Mouse (Mus musculus) stomach, postnatal 0 days (tissue): Measurements from ENCODE around the gene Cog3. TPM values are rescaled to one million over a fixed set of nuclear protein-coding genes. Genes with fewer than 3 reads are reported as not detected.
A peak's percentile ranks its signal among the peaks of the same experiment; 100 is the strongest.

ENCODE experiments used
- ATAC-seq: fragments of 200-750 bp; cut with Nextera tagmentation; 2 replicates; pipeline ENCODE4 v1.8.0; 2017; ENCODE audit not compliant: low FRiP score, low TSS enrichment
- DNase-seq: peaks from one replicate; pipeline ENCODE4 v3.0.0-alpha.2; 2016; ENCODE audit warnings: low spot score
- H3K27ac ChIP-seq: fragments of 300-500 bp; sonication (generic); replicated peaks from 2 replicates; pipeline ENCODE4 v1.5.1; 2014; ENCODE audit warnings: mild to moderate bottlenecking, control low read depth
- H3K27me3 ChIP-seq: fragments of 300-500 bp; sonication (generic); 2 replicates; pipeline ENCODE4 v1.6.1; 2014; ENCODE audit warnings: low read length; ENCODE audit not compliant: control insufficient read depth, insufficient read depth
- H3K36me3 ChIP-seq: fragments of 300-500 bp; sonication (generic); 2 replicates; pipeline ENCODE4 v1.6.1; 2014; ENCODE audit warnings: low read length, mixed read lengths; ENCODE audit not compliant: control insufficient read depth, insufficient read depth
- H3K4me1 ChIP-seq: fragments of 300-500 bp; sonication (generic); replicated peaks from 2 replicates; pipeline ENCODE4 v1.6.1; 2014; ENCODE audit warnings: antibody characterized with exemption; ENCODE audit not compliant: control insufficient read depth, insufficient read depth
- H3K4me2 ChIP-seq: fragments of 300-500 bp; sonication (generic); replicated peaks from 2 replicates; pipeline ENCODE4 v1.6.1; 2014; ENCODE audit warnings: low read depth, mild to moderate bottlenecking, control low read depth, moderate library complexity
- H3K4me3 ChIP-seq: fragments of 300-500 bp; sonication (generic); 2 replicates; pipeline ENCODE4 v1.5.1; 2014; ENCODE audit warnings: low read depth, low read length, control low read depth
- H3K9ac ChIP-seq: fragments of 300-500 bp; sonication (generic); 2 replicates; pipeline ENCODE4 v1.6.1; 2014; ENCODE audit warnings: mild to moderate bottlenecking, low read length, control low read depth, mixed read lengths
- H3K9me3 ChIP-seq: fragments of 300-500 bp; sonication (generic); 2 replicates; pipeline ENCODE4 v1.6.1; 2016; ENCODE audit warnings: low read length; ENCODE audit not compliant: control insufficient read depth
- CTCF ChIP-seq: IDR thresholded peaks from 2 replicates; pipeline ENCODE4 v1.5.1; 2016; ENCODE audit warnings: antibody characterized with exemption, low read depth, mild to moderate bottlenecking, moderate library complexity
- EP300 ChIP-seq: optimal IDR thresholded peaks from 2 replicates; pipeline ENCODE3; 2016; ENCODE audit warnings: antibody characterized with exemption
- WGBS: fragments of 180-500 bp; shearing (Covaris S2); extraction: QIAGEN DNeasy Blood & Tissue Kit; methylation state at CpG from one replicate; pipeline ENCODE4 v1.1.7; 2014; 5-methylcytosine and 5-hydroxymethylcytosine counted together
- polyA plus RNA-seq: library from polyadenylated mRNA; unstranded; fragments of >200 nt; fragmentation: Nextera tagmentation; extraction: Ambion mirVana; gene quantifications from 2 replicates; pipeline ENCODE4 v1.2.1, GENCODE M21; 2015

The Cog3 gene
- polyA plus RNA-seq, 1 experiment from 2014 or later: 11.4 TPM

GRCm38 (mm10) chr14:75732631-75733030 is 21.7 kb downstream of the Cog3 start:
- TF ChIP-seq CTCF (no peak), EP300 (no peak)
- H3K27ac ChIP-seq: no peak overlapping the region
- H3K4me2 ChIP-seq: no peak overlapping the region
- peaks cover 42% of the 10 kb centered on the region for H3K36me3 ChIP-seq
- H3K4me1 ChIP-seq: no peaks in the 10 kb centered on the region
- H3K9me3 ChIP-seq: no peaks in the 10 kb centered on the region
- no peaks in the 10 kb centered on the region for H3K27me3 ChIP-seq
- WGBS: 91% methylated on average over 7 of the region's 7 CpGs
- no peak overlapping the region for H3K4me3 ChIP-seq
- DNase-seq (no peak), ATAC-seq (no peak)
- no peak overlapping the region for H3K9ac ChIP-seq

- H3K27me3 ChIP-seq: no peaks in the 10 kb centered on the region
- no peak overlapping the region for H3K4me2 ChIP-seq
- WGBS: 77% methylated on average over 2 of the region's 2 CpGs
- TF ChIP-seq CTCF: no peak
- TF ChIP-seq EP300: no peak
- no peak overlapping the region for H3K4me3 ChIP-seq
- DNase-seq (no peak), ATAC-seq (no peak)
- H3K27ac ChIP-seq: no peak overlapping the region
- H3K36me3 ChIP-seq: peaks cover 35% of the 10 kb centered on the region
- no peak overlapping the region for H3K9ac ChIP-seq
- H3K4me1 ChIP-seq: no peaks in the 10 kb centered on the region
- H3K9me3 ChIP-seq: no peaks in the 10 kb centered on the region
These were observed 23.0 kb downstream of the Cog3 start for GRCm38 (mm10) chr14:75731361-75731760.

GRCm38 (mm10) chr14:75728111-75728510 is 26.2 kb downstream of the Cog3 start:
- Histone ChIP-seq H3K4me3 (no peak overlapping the region), H3K27me3 (no peaks in the 10 kb centered on the region), H3K9ac (no peak overlapping the region), H3K4me1 (no peaks in the 10 kb centered on the region), H3K9me3 (no peaks in the 10 kb centered on the region), H3K36me3 (peaks cover 34% of the 10 kb centered on the region), H3K4me2 (no peak overlapping the region), H3K27ac (no peak overlapping the region)
- DNase-seq: no peak
- 84% methylated on average over 5 of the region's 5 CpGs for WGBS
- ATAC-seq: no peak
- TF ChIP-seq EP300 (no peak), CTCF (no peak)

GRCm38 (mm10) chr14:75727046-75727445 is 27.3 kb downstream of the Cog3 start:
- H3K9me3 ChIP-seq: no peaks in the 10 kb centered on the region
- DNase-seq: peak; percentile 22
- no peak overlapping the region for H3K4me3 ChIP-seq
- peaks cover 28% of the 10 kb centered on the region; the same call in 1 of the 2 replicates for H3K36me3 ChIP-seq
- TF ChIP-seq CTCF: peak; percentile 64
- TF ChIP-seq EP300: no peak
- H3K9ac ChIP-seq: no peak overlapping the region
- no peak overlapping the region for H3K4me2 ChIP-seq
- no peaks in the 10 kb centered on the region for H3K4me1 ChIP-seq
- H3K27ac ChIP-seq: no peak overlapping the region
- peak; percentile 56; the same call in 1 of the 2 replicates for ATAC-seq
- 62% methylated on average over 4 of the region's 4 CpGs for WGBS
- no peaks in the 10 kb centered on the region for H3K27me3 ChIP-seq

GRCm38 (mm10) chr14:75722816-75723215 is 31.5 kb downstream of the Cog3 start:
- no peak for ATAC-seq
- 97% methylated on average over 2 of the region's 2 CpGs for WGBS

GRCm38 (mm10) chr14:75721977-75722563 is 32.2 kb downstream of the Cog3 start:
- Histone ChIP-seq H3K27ac (no peak overlapping the region), H3K4me3 (no peak overlapping the region), H3K4me1 (no peaks in the 10 kb centered on the region), H3K4me2 (no peak overlapping the region), H3K27me3 (no peaks in the 10 kb centered on the region), H3K36me3 (peaks cover 24% of the 10 kb centered on the region), H3K9me3 (no peaks in the 10 kb centered on the region), H3K9ac (no peak overlapping the region)
- DNase-seq (no peak), ATAC-seq (0 out of 2 replicates have a peak, but pooled peaks have one; percentile 60)
- 57% methylated on average over 12 of the region's 12 CpGs for WGBS
- TF ChIP-seq CTCF (peak; percentile 94), EP300 (no peak)

More at GRCm38 (mm10) chr14:75722816-75723215, 31.5 kb downstream of the Cog3 start:
- Histone ChIP-seq H3K27me3 (no peaks in the 10 kb centered on the region), H3K4me2 (no peak overlapping the region), H3K9ac (no peak overlapping the region), H3K36me3 (peaks cover 26% of the 10 kb centered on the region), H3K4me3 (no peak overlapping the region), H3K9me3 (no peaks in the 10 kb centered on the region), H3K4me1 (no peaks in the 10 kb centered on the region), H3K27ac (no peak overlapping the region)
- no peak for DNase-seq
- TF ChIP-seq CTCF (no peak), EP300 (no peak)
